Mouse (Mus musculus) cerebellum, postnatal 10 days (tissue): Measurements from ENCODE around the gene Nfe2l2.
"Not testable (repeated sequence)": the region's sequence is repeated elsewhere in the genome, so short reads cannot be mapped to it uniquely, and the experiment has no call there.

Source experiments
- DNase-seq, 2 experiments: peaks; one replicate each; pipeline ENCODE4 v3.0.0; 2021; ENCODE audit warnings: mixed read lengths in 2 of 2

Gene Nfe2l2

GRCm38 (mm10) chr2:75713083-75713482 lies 8.6 kb upstream of the Nfe2l2 start:
- no peak for DNase-seq

- DNase-seq, result no peak
Measured at GRCm38 (mm10) chr2:75707420-75707819, 3.0 kb upstream of the Nfe2l2 start.

GRCm38 (mm10) chr2:75706435-75706834 lies 2.0 kb upstream of the Nfe2l2 start:
- no peak for DNase-seq

- peak; percentile 42 to 48 for DNase-seq
Measured at GRCm38 (mm10) chr2:75705162-75705752, 816 bp upstream of the Nfe2l2 start.

GRCm38 (mm10) chr2:75703375-75704181 lies 863 bp downstream of the Nfe2l2 start:
- DNase-seq, result peak; percentile 85 to 93

- no peak for DNase-seq
Measured at GRCm38 (mm10) chr2:75702588-75702976, 1.9 kb downstream of the Nfe2l2 start.

- no peak for DNase-seq
Measured at GRCm38 (mm10) chr2:75701822-75702587, 2.4 kb downstream of the Nfe2l2 start.

GRCm38 (mm10) chr2:75701207-75701606 lies 3.2 kb downstream of the Nfe2l2 start:
- DNase-seq, result no peak

- no peak for DNase-seq
Measured at GRCm38 (mm10) chr2:75700543-75700942, 3.9 kb downstream of the Nfe2l2 start.

- no peak for DNase-seq
Measured at GRCm38 (mm10) chr2:75698874-75699273, 5.6 kb downstream of the Nfe2l2 start.

- no peak for DNase-seq
Measured at GRCm38 (mm10) chr2:75698007-75698406, 6.4 kb downstream of the Nfe2l2 start.

- no peak for DNase-seq
Measured at GRCm38 (mm10) chr2:75697222-75697621, 7.2 kb downstream of the Nfe2l2 start.

GRCm38 (mm10) chr2:75696371-75696770 lies 8.1 kb downstream of the Nfe2l2 start:
- no peak for DNase-seq

- no peak for DNase-seq
Measured at GRCm38 (mm10) chr2:75695676-75696350, 8.6 kb downstream of the Nfe2l2 start.

- not testable (repeated sequence) for DNase-seq
Measured at GRCm38 (mm10) chr2:75694926-75695325, 9.5 kb downstream of the Nfe2l2 start.

GRCm38 (mm10) chr2:75692369-75692768 lies 12.1 kb downstream of the Nfe2l2 start:
- no peak for DNase-seq

- no peak for DNase-seq
Measured at GRCm38 (mm10) chr2:75691316-75691715, 13.1 kb downstream of the Nfe2l2 start.

- DNase-seq, result no peak
Measured at GRCm38 (mm10) chr2:75690656-75691055, 13.8 kb downstream of the Nfe2l2 start.

- no peak for DNase-seq
Measured at GRCm38 (mm10) chr2:75689482-75690158, 14.8 kb downstream of the Nfe2l2 start.

GRCm38 (mm10) chr2:75688901-75689300 lies 15.5 kb downstream of the Nfe2l2 start:
- no peak for DNase-seq

GRCm38 (mm10) chr2:75687040-75687749 lies 17.2 kb downstream of the Nfe2l2 start:
- DNase-seq, result no peak

- DNase-seq, result no peak
Measured at GRCm38 (mm10) chr2:75685458-75685861, 19.0 kb downstream of the Nfe2l2 start.
